Mouse (Mus musculus): ENCODE results near the gene Gm9767.

Gene Gm9767

DNA sequence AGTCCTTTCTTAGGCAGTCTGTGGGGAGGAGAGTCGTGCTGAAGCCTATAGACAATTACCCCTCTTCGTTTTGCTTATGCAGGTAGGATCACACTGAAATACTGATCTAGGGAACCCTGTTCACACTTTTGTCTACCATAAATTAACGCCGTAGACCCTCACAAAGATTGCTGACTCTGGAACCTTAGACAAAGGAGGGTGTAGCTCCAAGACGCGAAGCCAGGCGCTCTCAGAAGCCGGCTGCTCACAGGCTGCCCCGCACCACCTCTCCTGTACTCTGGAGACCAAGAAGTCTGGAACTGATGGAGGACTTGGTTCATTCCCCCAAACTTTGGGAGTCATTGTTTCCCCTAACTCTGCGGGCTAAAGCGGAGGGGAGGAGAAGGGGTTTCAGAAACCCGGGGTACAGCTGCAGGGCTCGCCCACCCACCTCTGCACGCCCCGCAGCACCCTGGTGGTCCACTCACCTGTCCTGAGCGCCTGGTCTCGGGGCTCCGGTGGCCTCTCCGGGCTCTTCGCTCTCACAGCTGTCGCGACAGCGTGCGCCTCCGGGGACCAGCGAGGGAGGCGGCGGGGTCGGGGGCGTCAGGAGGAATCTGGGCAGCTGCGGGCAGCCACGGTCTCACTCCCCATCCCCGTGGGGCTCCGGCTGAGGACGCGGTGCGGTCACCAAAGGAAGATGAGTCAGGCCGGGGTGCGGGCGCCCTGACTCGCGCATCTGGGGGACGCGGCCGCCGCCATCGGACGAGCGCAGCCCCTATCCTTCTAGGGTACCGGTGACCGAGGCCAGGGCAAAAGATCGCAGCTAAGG, at the start of gene Gm9767:
Gene Gm9767 (plus strand): TSS at position 585 of the 811 bp plus-strand sequence.
- DNase-seq (ENCODE audit: low spot score in 2 of 2) = peak; percentile 37 to 45

GRCm38 (mm10) chr10:26034931-26035330, 43.1 kb upstream of the Gm9767 start:
- peak; percentile 81 to 83 for DNase-seq (ENCODE audit: low spot score in 2 of 2)

GRCm38 (mm10) chr10:26051177-26051576, 26.9 kb upstream of the Gm9767 start:
- DNase-seq (ENCODE audit: low spot score in 2 of 2) = no peak

GRCm38 (mm10) chr10:26059662-26060307, 18.3 kb upstream of the Gm9767 start:
- DNase-seq (ENCODE audit: low spot score in 2 of 2) = peak; percentile 28 to 55

- DNase-seq (ENCODE audit: low spot score in 2 of 2) = no peak
These were observed 15.0 kb upstream of the Gm9767 start for GRCm38 (mm10) chr10:26063071-26063470.

DNA sequence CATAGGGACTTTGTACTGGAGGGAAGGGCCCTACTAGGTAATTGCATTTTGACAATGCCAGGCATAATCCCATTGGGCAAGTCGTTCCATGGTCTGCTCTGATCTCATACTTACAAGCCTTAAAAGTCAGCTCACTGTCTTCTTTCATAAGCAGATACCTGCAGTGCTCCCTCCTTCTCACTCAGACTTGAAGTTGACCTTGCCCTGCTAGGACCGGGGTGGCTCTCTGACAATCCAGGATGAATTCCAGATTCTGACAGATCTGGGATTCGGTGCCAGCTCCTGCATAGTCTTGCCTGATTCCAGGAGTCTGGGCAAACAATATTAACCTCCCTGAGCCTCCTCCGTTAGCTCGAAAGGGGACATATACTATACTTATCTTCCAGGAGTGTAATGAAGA, 6.1 kb upstream of the Gm9767 start:
- no peak for DNase-seq (ENCODE audit: low spot score in 2 of 2)

DNA sequence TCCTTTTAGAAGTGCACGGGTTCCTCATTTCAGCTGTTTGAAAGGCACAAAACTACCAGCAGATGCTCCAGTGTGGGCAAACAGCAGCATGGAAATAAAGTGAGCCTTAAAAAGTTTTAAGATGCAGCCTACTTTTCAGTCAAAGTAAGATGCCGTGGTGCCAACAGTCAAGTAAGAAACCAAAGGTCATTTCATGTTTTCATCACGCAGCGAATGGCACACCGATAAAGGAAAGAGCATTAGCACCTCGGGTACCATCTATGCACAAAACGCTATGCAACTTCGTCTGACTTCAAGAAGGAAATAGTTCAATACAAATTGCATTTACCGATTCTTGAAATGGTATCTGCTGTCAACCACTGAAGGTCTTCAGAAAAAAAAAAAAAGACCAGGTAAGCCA, 1.1 kb upstream of the Gm9767 start:
- no peak for DNase-seq (ENCODE audit: low spot score in 2 of 2)

- DNase-seq (ENCODE audit: low spot score in 2 of 2) = peak; percentile 71 to 82
These were observed 577 bp downstream of the Gm9767 start, which contains the start of gene Tmem200a for GRCm38 (mm10) chr10:26078521-26079142. Gene Tmem200a, minus strand, starts transcription at chr10:26079052.

DNA sequence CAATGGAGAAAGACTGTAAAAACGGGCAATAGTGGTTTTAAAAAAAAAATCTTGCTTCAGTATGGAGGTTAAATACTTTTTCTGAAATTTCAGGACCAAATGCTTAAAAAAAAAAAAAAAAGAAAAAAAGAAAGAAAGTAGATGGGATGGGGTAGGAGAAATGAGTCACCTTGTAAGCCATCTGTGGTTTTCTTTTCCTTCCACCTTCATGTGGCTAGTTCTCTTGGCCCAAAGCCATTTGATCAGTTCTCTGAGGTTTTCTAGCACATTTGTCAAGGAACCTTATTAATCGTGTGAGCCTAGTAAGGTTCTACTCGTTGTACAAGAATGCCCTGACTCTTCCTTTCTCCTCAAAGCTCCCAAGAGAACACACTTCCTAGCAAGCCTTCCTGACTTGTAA, 1.6 kb downstream of the Gm9767 start:
- DNase-seq (ENCODE audit: low spot score in 2 of 2) = no peak

DNA sequence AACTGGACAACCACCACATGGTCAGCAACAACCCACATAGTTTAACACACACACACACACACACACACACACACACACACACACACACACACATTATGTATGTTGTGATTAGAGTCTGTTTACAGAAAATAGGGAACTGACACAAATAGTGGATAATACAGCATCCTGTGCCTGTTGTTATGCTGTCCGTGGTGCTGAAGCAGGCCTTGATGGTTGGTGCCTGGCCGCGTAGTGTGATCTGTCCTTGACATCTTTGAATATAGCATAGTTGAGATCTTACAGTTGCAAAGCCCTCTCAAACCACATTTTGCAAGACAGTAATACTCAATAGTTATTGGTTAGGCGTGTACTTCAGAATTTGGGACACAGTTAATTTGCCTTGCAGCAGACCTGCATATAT, 4.0 kb downstream of the Gm9767 start:
- no peak for DNase-seq (ENCODE audit: low spot score in 2 of 2)

GRCm38 (mm10) chr10:26103330-26103982, 25.4 kb downstream of the Gm9767 start:
- no peak for DNase-seq (ENCODE audit: low spot score in 2 of 2)

DNA sequence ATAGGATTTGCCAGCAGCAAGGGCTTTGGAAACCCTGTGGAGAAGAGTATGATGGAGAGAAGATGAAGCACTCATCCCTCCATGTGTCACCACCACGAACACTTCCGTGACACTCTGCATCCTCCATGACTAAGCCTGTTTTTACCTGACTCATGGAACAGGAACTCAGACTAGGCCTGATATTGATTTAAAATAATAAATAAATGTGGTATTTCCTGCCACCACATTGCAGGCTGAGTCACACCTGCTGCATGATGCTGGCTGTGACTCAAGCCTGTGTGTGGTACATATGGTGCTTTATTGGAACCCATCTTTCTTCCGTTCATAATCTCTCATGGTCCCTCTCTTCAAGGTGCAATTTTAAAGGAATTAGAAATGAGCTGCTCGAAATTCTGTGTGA, 36.4 kb downstream of the Gm9767 start:
- DNase-seq (ENCODE audit: low spot score in 2 of 2) = peak; percentile 24 to 43

GRCm38 (mm10) chr10:26119067-26119821, 41.2 kb downstream of the Gm9767 start:
- peak in 1 of 2 experiments; percentile 16 for DNase-seq (ENCODE audit: low spot score in 2 of 2)

DNA sequence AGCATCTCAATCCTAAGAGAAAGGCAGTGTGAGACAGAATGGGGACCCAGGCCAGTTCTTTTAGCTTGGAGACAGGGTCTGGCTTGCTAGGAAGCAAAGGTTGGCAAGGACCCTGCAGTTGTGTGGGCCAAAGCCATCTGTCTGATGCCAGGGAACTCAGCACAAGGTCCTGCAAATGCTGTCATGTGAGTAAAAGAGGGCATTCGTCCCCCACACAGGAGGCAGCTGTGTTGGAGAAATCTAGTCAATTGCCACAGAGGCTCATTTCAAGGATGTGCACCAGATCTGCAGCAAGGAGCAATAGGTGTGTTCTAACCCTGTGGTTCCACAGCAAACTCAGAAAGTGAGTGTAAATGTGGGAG, 41.7 kb downstream of the Gm9767 start:
- DNase-seq (ENCODE audit: low spot score in 2 of 2) = peak in 1 of 2 experiments; percentile 8
